Mouse (Mus musculus) pancreas, adult 10 weeks (tissue): Measurements from ENCODE around the gene Angptl1. TPM values are rescaled to one million over a fixed set of nuclear protein-coding genes. Genes with fewer than 3 reads are reported as not detected.

Experiments
- polyA plus RNA-seq: library from polyadenylated mRNA; stranded (reverse); fragments of 350-450 nt; fragmentation: Illumina TruSeq; extraction: RNeasy Lipid Tissue Mini Kit (QIAGEN cat#74804); gene quantifications from one replicate; pipeline ENCODE4 v1.2.3, GENCODE M21; 2015; ENCODE audit warnings: low read depth, low replicate concordance; ENCODE audit not compliant: insufficient read depth

Angptl1 gene
- polyA plus RNA-seq = 0.81 TPM

DNA sequence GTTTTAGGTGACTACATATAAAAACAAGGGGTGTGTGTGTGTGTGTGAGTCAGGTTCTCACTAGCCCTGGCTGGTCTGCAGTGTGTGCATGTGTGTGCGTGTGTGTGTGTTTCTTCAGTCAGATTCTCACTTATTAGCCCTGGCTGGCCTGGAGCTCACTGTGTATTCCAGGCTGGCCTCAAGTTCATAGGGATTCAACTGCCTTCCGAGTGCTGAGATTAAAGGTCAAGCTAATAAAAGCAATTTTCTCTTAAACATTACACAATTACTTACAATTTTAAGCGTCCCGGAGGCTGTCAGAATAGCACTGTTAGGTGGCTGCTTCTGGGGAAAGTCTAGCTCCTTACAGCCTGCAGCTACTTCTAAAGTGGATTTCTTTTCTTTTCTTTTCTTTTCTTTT lies at the start of gene Angptl1:
TSS of gene Angptl1 (plus strand) at position 386 of the 400 bp plus-strand sequence.

Other genes with a start within 250 kb of the Angptl1 start
- 5.5 TPM for gene Tor3a, start 164.2 kb upstream of the Angptl1 start, polyA plus RNA-seq
- gene Fam20b, start 119.5 kb upstream of the Angptl1 start, polyA plus RNA-seq = 9.5 TPM
- 2.8 TPM for gene Ralgps2, start 101.1 kb downstream of the Angptl1 start, polyA plus RNA-seq